Mouse (Mus musculus) intestine, embryonic 14.5 days (tissue): ENCODE data around the gene Zpbp2. TPM values are rescaled to one million over a fixed set of nuclear protein-coding genes. Genes with fewer than 3 reads are reported as not detected.

ENCODE experiments used
- ATAC-seq: fragments of 200-750 bp; cut with Nextera tagmentation; replicated peaks from 2 replicates; pipeline ENCODE4 v1.8.0; 2017; ENCODE audit warnings: low read depth, moderate number of reproducible peaks, moderate TSS enrichment, moderate library complexity; ENCODE audit not compliant: low FRiP score, low TSS enrichment
- DNase-seq: peaks from one replicate; pipeline ENCODE4 v3.0.0-alpha.2; 2018; ENCODE audit warnings: low spot score
- H3K27ac ChIP-seq: fragments of 300-500 bp; sonication (generic); 2 replicates; pipeline ENCODE4 v1.5.1; 2014; ENCODE audit warnings: low read depth, mild to moderate bottlenecking, control low read depth
- H3K27me3 ChIP-seq: fragments of 300-500 bp; sonication (generic); replicated peaks from 2 replicates; pipeline ENCODE4 v1.6.1; 2014; ENCODE audit warnings: low read length, control low read depth; ENCODE audit not compliant: control insufficient read depth, insufficient read depth
- H3K36me3 ChIP-seq: fragments of 300-500 bp; sonication (generic); 2 replicates; pipeline ENCODE4 v1.6.1; 2014; ENCODE audit warnings: low read length, control low read depth; ENCODE audit not compliant: control insufficient read depth, insufficient read depth
- H3K4me1 ChIP-seq: fragments of 300-500 bp; sonication (generic); replicated peaks from 2 replicates; pipeline ENCODE4 v1.6.1; 2014; ENCODE audit warnings: low read length, control low read depth, mixed read lengths; ENCODE audit not compliant: control insufficient read depth, insufficient read depth
- H3K4me2 ChIP-seq: fragments of 300-500 bp; sonication (generic); 2 replicates; pipeline ENCODE4 v1.6.1; 2014; ENCODE audit warnings: low read length
- H3K4me3 ChIP-seq: fragments of 300-500 bp; sonication (generic); 2 replicates; pipeline ENCODE4 v1.5.1; 2014; ENCODE audit warnings: low read depth, low read length, control low read depth, mixed read lengths
- H3K9ac ChIP-seq: fragments of 300-500 bp; sonication (generic); 2 replicates; pipeline ENCODE4 v1.6.1; 2014; ENCODE audit warnings: mild to moderate bottlenecking, low read length
- H3K9me3 ChIP-seq: fragments of 300-500 bp; sonication (generic); 2 replicates; pipeline ENCODE4 v1.6.1; 2016; ENCODE audit warnings: low read length, control low read depth; ENCODE audit not compliant: control insufficient read depth
- WGBS: fragments of 180-500 bp; shearing (Covaris S2); extraction: QIAGEN DNeasy Blood & Tissue Kit; methylation state at CpG from one replicate; pipeline ENCODE4 v1.1.7; 2014; 5-methylcytosine and 5-hydroxymethylcytosine counted together
- polyA plus RNA-seq: library from polyadenylated mRNA; unstranded; fragments of >200 nt; fragmentation: Nextera tagmentation; extraction: Ambion mirVana; gene quantifications from 2 replicates; pipeline ENCODE4 v1.2.1, GENCODE M21; 2014

Zpbp2 gene
- polyA plus RNA-seq, 1 experiment from 2014 or later: 0.57 TPM

- Histone ChIP-seq H3K4me3 (no peak overlapping the region), H3K4me1 (peaks cover 27% of the 10 kb centered on the region), H3K27me3 (no peaks in the 10 kb centered on the region), H3K9me3 (no peaks in the 10 kb centered on the region), H3K4me2 (no peak overlapping the region), H3K27ac (no peak overlapping the region), H3K9ac (no peak overlapping the region), H3K36me3 (peaks cover 20% of the 10 kb centered on the region)
- WGBS: 16% methylated on average over 3 of the region's 3 CpGs
- ATAC-seq (no peak), DNase-seq (no peak)
These were observed 32.7 kb downstream of the Zpbp2 start for GRCm38 (mm10) chr11:98583571-98583970.

GRCm38 (mm10) chr11:98584146-98584545 lies 33.2 kb downstream of the Zpbp2 start:
- Histone ChIP-seq H3K36me3 (peaks cover 20% of the 10 kb centered on the region), H3K27ac (no peak overlapping the region), H3K4me2 (no peak overlapping the region), H3K27me3 (no peaks in the 10 kb centered on the region), H3K9ac (no peak overlapping the region), H3K9me3 (no peaks in the 10 kb centered on the region), H3K4me1 (peaks cover 31% of the 10 kb centered on the region), H3K4me3 (no peak overlapping the region)
- ATAC-seq: no peak
- 60% methylated on average over 1 of the region's 1 CpGs for WGBS
- DNase-seq: no peak

- Histone ChIP-seq H3K27me3 (no peaks in the 10 kb centered on the region), H3K9ac (no peak overlapping the region), H3K4me2 (no peak overlapping the region), H3K4me1 (peaks cover 31% of the 10 kb centered on the region), H3K27ac (no peak overlapping the region), H3K9me3 (no peaks in the 10 kb centered on the region), H3K36me3 (peaks cover 20% of the 10 kb centered on the region), H3K4me3 (no peak overlapping the region)
- ATAC-seq: no peak
- WGBS: 92% methylated on average over 6 of the region's 6 CpGs
- DNase-seq: no peak
These were observed 33.8 kb downstream of the Zpbp2 start for GRCm38 (mm10) chr11:98584629-98585177.

GRCm38 (mm10) chr11:98586087-98586891 lies 35.4 kb downstream of the Zpbp2 start:
- Histone ChIP-seq H3K9ac (peak overlapping the region; percentile 73), H3K36me3 (peaks cover 15% of the 10 kb centered on the region), H3K9me3 (no peaks in the 10 kb centered on the region), H3K27me3 (no peaks in the 10 kb centered on the region), H3K4me1 (peaks cover 40% of the 10 kb centered on the region), H3K4me2 (peak overlapping the region; percentile 59), H3K4me3 (peak overlapping the region; percentile 83), H3K27ac (peak overlapping the region; percentile 84; the same call in 1 of the 2 replicates)
- DNase-seq (peak; percentile 71), ATAC-seq (peak; percentile 26)
- WGBS: 2% methylated on average over 22 of the region's 22 CpGs

GRCm38 (mm10) chr11:98586892-98587563 lies 36.1 kb downstream of the Zpbp2 start, which contains the start of gene Ormdl3:
TSS of gene Ormdl3 (minus strand) at chr11:98587368.
- H3K9me3 ChIP-seq: no peaks in the 10 kb centered on the region
- peaks cover 43% of the 10 kb centered on the region for H3K4me1 ChIP-seq
- H3K27me3 ChIP-seq: no peaks in the 10 kb centered on the region
- DNase-seq (peak; percentile 99), ATAC-seq (peak; percentile 91)
- peaks cover 15% of the 10 kb centered on the region for H3K36me3 ChIP-seq
- H3K27ac ChIP-seq: peak within 1 kb of the TSS; percentile 84
- H3K9ac ChIP-seq: peak within 1 kb of the TSS; percentile 73
- peak within 1 kb of the TSS; percentile 83 for H3K4me3 ChIP-seq
- WGBS: under 1% methylated on average over 49 of the region's 49 CpGs
- H3K4me2 ChIP-seq: peak within 1 kb of the TSS; percentile 59

GRCm38 (mm10) chr11:98587684-98588546 lies 37.0 kb downstream of the Zpbp2 start:
- Histone ChIP-seq H3K4me2 (peak overlapping the region; percentile 59), H3K9me3 (no peaks in the 10 kb centered on the region), H3K9ac (peak overlapping the region; percentile 29), H3K4me1 (peaks cover 43% of the 10 kb centered on the region), H3K4me3 (peak overlapping the region; percentile 83), H3K36me3 (peaks cover 6% of the 10 kb centered on the region), H3K27ac (peak overlapping the region; percentile 84), H3K27me3 (no peaks in the 10 kb centered on the region)
- ATAC-seq (peak; percentile 59), DNase-seq (peak; percentile 91)
- 5% methylated on average over 20 of the region's 20 CpGs for WGBS

GRCm38 (mm10) chr11:98588833-98589281 lies 38.0 kb downstream of the Zpbp2 start:
- ATAC-seq (no peak), DNase-seq (no peak)
- no peak overlapping the region for H3K9ac ChIP-seq
- no peak overlapping the region for H3K4me3 ChIP-seq
- H3K36me3 ChIP-seq: no peaks in the 10 kb centered on the region
- 63% methylated on average over 6 of the region's 6 CpGs for WGBS
- no peaks in the 10 kb centered on the region for H3K27me3 ChIP-seq
- no peaks in the 10 kb centered on the region for H3K9me3 ChIP-seq
- H3K4me1 ChIP-seq: peaks cover 43% of the 10 kb centered on the region
- H3K4me2 ChIP-seq: peak overlapping the region; percentile 59; the same call in 1 of the 2 replicates
- peak overlapping the region; percentile 7; the same call in 1 of the 2 replicates for H3K27ac ChIP-seq

GRCm38 (mm10) chr11:98589306-98589705 lies 38.4 kb downstream of the Zpbp2 start:
- no peak overlapping the region for H3K4me2 ChIP-seq

More at GRCm38 (mm10) chr11:98589306-98589705, 38.4 kb downstream of the Zpbp2 start:
- WGBS: 84% methylated on average over 8 of the region's 8 CpGs
- Histone ChIP-seq H3K4me3 (no peak overlapping the region), H3K27ac (no peak overlapping the region; the same call in 1 of the 2 replicates), H3K27me3 (no peaks in the 10 kb centered on the region), H3K36me3 (no peaks in the 10 kb centered on the region), H3K4me1 (peaks cover 43% of the 10 kb centered on the region), H3K9me3 (no peaks in the 10 kb centered on the region), H3K9ac (no peak overlapping the region)
- DNase-seq (no peak), ATAC-seq (no peak)
